Mouse (Mus musculus) embryonic facial prominence, embryonic 11.5 days (tissue): ENCODE data around the gene Dapl1. TPM values are rescaled to one million over a fixed set of nuclear protein-coding genes. Genes with fewer than 3 reads are reported as not detected.

Source experiments
- ATAC-seq: fragments of 200-750 bp; cut with Nextera tagmentation; replicated peaks from 2 replicates; pipeline ENCODE4 v1.8.0; 2017; ENCODE audit warnings: low read depth; ENCODE audit not compliant: insufficient number of reproducible peaks, low FRiP score, low TSS enrichment
- DNase-seq: peaks from one replicate; pipeline ENCODE4 v3.0.0-alpha.2; 2015; ENCODE audit warnings: low spot score
- H3K27ac ChIP-seq: fragments of 300-500 bp; sonication (generic); replicated peaks from 2 replicates; pipeline ENCODE4 v1.5.1; 2014; ENCODE audit warnings: mild to moderate bottlenecking, low read depth, low read length, control low read depth
- H3K27me3 ChIP-seq: fragments of 300-500 bp; sonication (generic); 2 replicates; pipeline ENCODE4 v1.6.1; 2014; ENCODE audit warnings: mild to moderate bottlenecking, low read length, moderate library complexity, mixed read lengths; ENCODE audit not compliant: control insufficient read depth, insufficient read depth
- H3K36me3 ChIP-seq: fragments of 300-500 bp; sonication (generic); replicated peaks from 2 replicates; pipeline ENCODE4 v1.6.1; 2014; ENCODE audit warnings: low read depth, mild to moderate bottlenecking, low read length, moderate library complexity, mixed read lengths; ENCODE audit not compliant: control insufficient read depth, insufficient read depth
- H3K4me1 ChIP-seq: fragments of 300-500 bp; sonication (generic); 2 replicates; pipeline ENCODE4 v1.6.1; 2014; ENCODE audit warnings: low read length, mixed read lengths; ENCODE audit not compliant: control insufficient read depth, insufficient read depth
- H3K4me2 ChIP-seq: fragments of 300-500 bp; sonication (generic); 2 replicates; pipeline ENCODE4 v1.6.1; 2014; ENCODE audit warnings: low read depth, mild to moderate bottlenecking, control low read depth, low read length, moderate library complexity
- H3K4me3 ChIP-seq: fragments of 300-500 bp; sonication (generic); 2 replicates; pipeline ENCODE4 v1.5.1; 2014; ENCODE audit warnings: low read depth, low read length, control low read depth
- H3K9ac ChIP-seq: fragments of 300-500 bp; sonication (generic); replicated peaks from 2 replicates; pipeline ENCODE4 v1.6.1; 2014; ENCODE audit warnings: mild to moderate bottlenecking, control low read depth, low read length
- H3K9me3 ChIP-seq: fragments of 300-500 bp; sonication (generic); replicated peaks from 2 replicates; pipeline ENCODE4 v1.6.1; 2016; ENCODE audit warnings: mild to moderate bottlenecking, low read length, inconsistent platforms, mixed read lengths; ENCODE audit not compliant: control insufficient read depth
- WGBS: fragments of 180-500 bp; shearing (Covaris S2); extraction: QIAGEN DNeasy Blood & Tissue Kit; methylation state at CpG from one replicate; pipeline ENCODE4 v1.1.7; 2014; 5-methylcytosine and 5-hydroxymethylcytosine counted together
- polyA plus RNA-seq: library from polyadenylated mRNA; unstranded; fragments of >200 nt; fragmentation: Nextera tagmentation; extraction: Ambion mirVana; gene quantifications from 2 replicates; pipeline ENCODE4 v1.2.1, GENCODE M21; 2014

The Dapl1 gene
- polyA plus RNA-seq, 1 experiment from 2014 or later, result 9.9 TPM

DNA sequence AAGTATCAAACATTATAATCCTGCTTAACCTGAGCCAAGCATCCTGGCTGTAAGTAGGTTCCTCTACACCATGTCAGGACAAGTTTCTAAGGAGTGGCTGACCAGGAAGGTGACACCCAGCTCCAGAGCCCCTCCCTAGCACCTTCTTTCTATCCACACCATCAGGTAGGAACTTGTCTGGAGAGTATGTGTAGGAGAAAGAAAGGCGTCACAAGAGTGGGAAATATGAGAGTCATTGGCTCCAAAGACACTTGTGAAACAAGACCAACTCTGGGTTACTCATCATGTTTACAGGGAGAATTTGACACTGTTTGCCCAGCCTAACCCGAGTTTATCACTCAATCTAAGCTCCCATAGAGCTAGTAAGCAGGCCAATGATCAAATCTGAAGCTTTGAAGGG lies 36.7 kb upstream of the Dapl1 start:
- Histone ChIP-seq H3K4me1 (no peaks in the 10 kb centered on the region), H3K9me3 (no peaks in the 10 kb centered on the region), H3K27ac (no peak overlapping the region), H3K9ac (no peak overlapping the region), H3K4me2 (no peak overlapping the region), H3K27me3 (no peaks in the 10 kb centered on the region), H3K36me3 (no peaks in the 10 kb centered on the region), H3K4me3 (no peak overlapping the region)
- 75% methylated on average over 2 of the region's 2 CpGs for WGBS
- DNase-seq, result no peak
- no peak for ATAC-seq

DNA sequence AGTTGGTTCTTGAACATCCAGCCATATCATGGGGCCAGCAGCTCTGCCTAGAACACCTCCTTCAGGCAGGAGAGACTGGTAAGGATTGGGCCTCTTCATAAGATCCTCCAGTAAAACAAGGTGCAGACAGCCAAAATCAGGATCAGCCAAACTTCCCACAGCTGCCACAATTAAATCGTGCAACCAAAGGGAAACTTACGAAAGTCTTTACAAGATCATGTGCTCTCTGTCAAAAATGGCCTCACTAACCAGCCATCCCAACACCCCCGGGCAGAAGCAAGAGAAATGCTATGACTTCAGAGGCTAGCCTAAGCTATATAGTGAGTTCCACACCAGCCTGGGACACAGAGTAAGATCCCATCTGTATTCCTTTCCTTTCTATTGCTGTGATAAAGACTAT lies 35.9 kb upstream of the Dapl1 start:
- WGBS, result 93% methylated on average over 3 of the region's 3 CpGs
- Histone ChIP-seq H3K4me3 (no peak overlapping the region), H3K9ac (no peak overlapping the region), H3K4me2 (no peak overlapping the region), H3K27ac (no peak overlapping the region), H3K9me3 (no peaks in the 10 kb centered on the region), H3K4me1 (no peaks in the 10 kb centered on the region), H3K27me3 (no peaks in the 10 kb centered on the region), H3K36me3 (no peaks in the 10 kb centered on the region)
- ATAC-seq, result no peak
- DNase-seq, result no peak

DNA sequence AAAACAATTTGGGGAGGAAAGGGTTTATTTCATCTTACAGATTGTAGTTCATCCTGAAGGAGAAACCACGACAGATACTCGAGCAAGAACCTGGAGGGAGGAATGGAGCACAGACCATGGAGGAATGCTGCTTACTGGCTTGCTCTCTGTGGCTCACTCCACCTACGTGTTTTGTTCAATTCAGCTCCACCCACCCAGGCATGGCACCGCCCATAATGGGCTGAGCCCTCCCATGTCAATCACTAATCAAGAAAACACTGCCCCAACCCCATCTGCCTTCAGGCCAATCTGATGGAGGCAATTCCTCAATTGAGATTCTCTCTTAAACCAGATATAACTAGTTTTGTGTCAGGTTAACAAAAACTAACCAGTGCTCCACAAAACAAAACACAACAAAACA lies 35.5 kb upstream of the Dapl1 start:
- ATAC-seq, result no peak
- Histone ChIP-seq H3K9ac (no peak overlapping the region), H3K4me3 (no peak overlapping the region), H3K27ac (no peak overlapping the region), H3K36me3 (no peaks in the 10 kb centered on the region), H3K4me2 (no peak overlapping the region), H3K27me3 (no peaks in the 10 kb centered on the region), H3K9me3 (no peaks in the 10 kb centered on the region), H3K4me1 (no peaks in the 10 kb centered on the region)
- DNase-seq, result no peak
- 75% methylated on average over 4 of the region's 4 CpGs for WGBS

DNA sequence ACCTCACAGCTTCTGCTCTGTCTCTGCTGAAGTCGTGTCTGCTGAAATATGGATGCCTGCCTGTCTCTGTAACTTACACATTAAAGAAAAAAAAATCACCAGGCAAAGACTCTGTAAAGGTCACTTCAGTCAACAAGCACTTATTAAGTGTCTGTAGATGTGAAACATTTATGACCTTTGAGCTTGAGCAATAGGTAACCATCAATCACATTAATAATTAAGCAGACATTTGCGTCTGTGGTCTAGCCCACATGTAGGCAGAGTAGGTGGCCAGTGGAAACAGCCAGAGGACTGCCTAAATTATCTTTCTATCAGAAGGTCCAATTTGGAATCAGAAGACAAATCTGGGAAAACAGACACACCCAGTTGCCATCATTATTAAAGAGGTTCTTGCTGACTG lies 32.8 kb upstream of the Dapl1 start:
- Histone ChIP-seq H3K27ac (no peak overlapping the region), H3K4me1 (no peaks in the 10 kb centered on the region), H3K36me3 (no peaks in the 10 kb centered on the region), H3K9me3 (no peaks in the 10 kb centered on the region), H3K4me2 (no peak overlapping the region), H3K27me3 (no peaks in the 10 kb centered on the region), H3K4me3 (no peak overlapping the region), H3K9ac (no peak overlapping the region)
- ATAC-seq (no peak), DNase-seq (no peak)
- 85% methylated on average over 2 of the region's 2 CpGs for WGBS

DNA sequence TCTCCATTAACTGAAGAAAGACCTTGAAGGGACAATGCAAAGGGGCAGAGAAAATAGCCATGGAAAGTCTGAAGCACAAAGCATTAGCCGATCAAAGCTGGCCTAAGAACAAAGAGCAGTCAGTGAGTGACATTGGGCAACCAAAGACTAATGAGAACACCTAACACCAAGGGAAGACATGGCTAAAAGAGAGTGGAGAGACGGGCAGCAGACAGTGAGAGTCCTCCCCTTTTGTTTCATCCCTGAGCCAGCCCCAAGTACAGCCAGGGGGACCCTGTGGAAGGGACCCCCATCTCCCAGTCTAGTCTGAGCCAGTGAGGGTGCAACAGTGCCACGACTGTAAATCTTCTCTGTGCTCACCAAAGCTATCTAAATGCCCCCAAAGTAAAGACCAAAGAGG lies 32.4 kb upstream of the Dapl1 start:
- Histone ChIP-seq H3K4me1 (no peaks in the 10 kb centered on the region), H3K4me2 (no peak overlapping the region), H3K9ac (no peak overlapping the region), H3K4me3 (no peak overlapping the region), H3K27me3 (no peaks in the 10 kb centered on the region), H3K9me3 (no peaks in the 10 kb centered on the region), H3K36me3 (no peaks in the 10 kb centered on the region), H3K27ac (no peak overlapping the region)
- DNase-seq, result no peak
- no peak for ATAC-seq
- 73% methylated on average over 3 of the region's 3 CpGs for WGBS

DNA sequence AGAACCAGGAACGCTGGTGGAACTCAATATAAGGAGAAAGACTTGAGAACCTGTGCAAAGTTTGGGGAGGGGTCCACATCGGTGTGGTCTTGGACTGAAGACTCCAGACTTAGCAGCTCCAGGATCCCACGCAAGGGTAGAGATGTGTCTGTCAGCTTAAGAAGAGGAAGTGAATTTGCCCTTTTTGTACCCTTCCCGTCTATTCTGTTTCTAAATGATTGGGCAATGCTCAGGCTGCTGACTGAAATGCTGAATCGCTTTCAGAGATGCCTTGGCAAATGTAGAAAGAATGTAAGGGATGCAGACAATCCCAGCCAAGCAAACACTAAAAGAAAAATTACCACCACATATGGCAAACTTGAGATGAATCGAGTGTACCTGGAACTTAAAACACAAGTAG lies 22.4 kb upstream of the Dapl1 start:
- no peak for DNase-seq
- Histone ChIP-seq H3K27me3 (no peaks in the 10 kb centered on the region), H3K9ac (no peak overlapping the region), H3K4me3 (no peak overlapping the region), H3K36me3 (no peaks in the 10 kb centered on the region), H3K9me3 (no peaks in the 10 kb centered on the region), H3K4me2 (no peak overlapping the region), H3K4me1 (no peaks in the 10 kb centered on the region), H3K27ac (no peak overlapping the region)
- no peak for ATAC-seq
- 85% methylated on average over 6 of the region's 6 CpGs for WGBS

DNA sequence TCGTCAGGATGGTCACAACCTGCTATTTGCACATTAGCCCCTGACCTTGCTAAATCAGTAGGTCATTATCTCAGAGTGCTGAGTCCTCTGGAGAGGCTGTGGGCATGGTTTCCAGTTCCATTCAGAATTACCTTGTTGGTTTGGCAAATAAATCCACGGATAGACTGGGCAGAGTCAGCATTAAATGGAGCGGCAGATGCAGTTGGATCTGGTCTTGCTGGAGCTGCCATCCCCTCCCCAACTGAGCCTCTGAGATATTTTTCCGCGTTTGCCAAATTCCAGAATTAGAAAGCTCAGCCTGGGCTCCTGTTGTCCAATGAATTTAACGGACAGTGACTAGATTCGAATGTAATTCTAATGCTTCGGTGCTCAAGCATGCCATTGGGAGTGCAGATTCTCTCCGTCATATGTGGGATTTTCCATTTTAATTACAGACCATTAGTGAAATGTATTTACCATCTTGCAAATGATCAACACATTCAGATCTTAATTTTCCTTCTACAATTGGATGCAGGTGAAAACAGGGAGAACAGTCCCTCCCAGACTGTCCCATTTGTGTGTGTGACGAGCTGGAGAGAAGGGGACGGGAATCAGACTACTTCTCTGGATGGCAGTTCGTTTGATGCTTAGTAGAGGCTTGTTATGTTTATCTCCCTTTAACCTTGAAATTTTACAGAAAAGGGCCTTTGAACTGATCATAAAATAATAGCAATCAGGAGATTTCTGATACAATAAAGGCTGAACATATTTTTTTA lies 20.8 kb upstream of the Dapl1 start:
- no peak overlapping the region for H3K4me3 ChIP-seq
- WGBS, result 74% methylated on average over 12 of the region's 12 CpGs
- ATAC-seq (no peak), DNase-seq (no peak)
- no peaks in the 10 kb centered on the region for H3K27me3 ChIP-seq
- H3K9me3 ChIP-seq, result no peaks in the 10 kb centered on the region
- H3K4me2 ChIP-seq, result no peak overlapping the region
- H3K36me3 ChIP-seq, result no peaks in the 10 kb centered on the region
- H3K4me1 ChIP-seq, result no peaks in the 10 kb centered on the region
- no peak overlapping the region for H3K9ac ChIP-seq
- H3K27ac ChIP-seq, result no peak overlapping the region

DNA sequence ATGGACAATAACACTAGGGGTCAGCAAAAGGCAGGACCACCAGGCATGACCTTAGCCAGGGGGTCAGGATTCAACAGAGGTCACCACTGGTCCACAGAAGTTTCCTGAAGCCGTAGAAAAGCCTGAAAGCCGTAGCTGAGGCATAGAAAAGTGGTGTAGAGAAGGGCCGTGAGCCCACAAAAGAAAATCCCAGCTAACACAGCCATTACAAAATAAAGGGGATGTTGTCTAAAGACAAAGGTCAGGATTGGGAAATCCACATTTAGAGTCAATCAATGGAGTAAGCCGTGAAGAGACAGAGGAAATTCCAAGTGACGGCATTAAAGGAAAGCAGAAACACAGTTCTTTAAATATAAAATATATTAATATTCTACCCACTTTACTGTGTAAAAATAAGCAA lies 18.8 kb upstream of the Dapl1 start:
- Histone ChIP-seq H3K9ac (no peak overlapping the region), H3K4me3 (no peak overlapping the region), H3K9me3 (no peaks in the 10 kb centered on the region), H3K4me2 (no peak overlapping the region), H3K36me3 (no peaks in the 10 kb centered on the region), H3K27ac (no peak overlapping the region), H3K27me3 (no peaks in the 10 kb centered on the region), H3K4me1 (no peaks in the 10 kb centered on the region)
- DNase-seq (no peak), ATAC-seq (no peak)
- WGBS, result 53% methylated on average over 5 of the region's 5 CpGs
